Mouse (Mus musculus): ENCODE data around the gene Actn1. TPM values are rescaled to one million over a fixed set of nuclear protein-coding genes. Genes with fewer than 3 reads are reported as not detected.
A peak's percentile ranks its signal among the peaks of the same experiment; 100 is the strongest.

Actn1 gene
- total RNA-seq, 2 experiments from 2014 or later: 13.4 to 15.5 TPM

- no peak for ATAC-seq (replicated peaks; ENCODE audit: low FRiP score, poor library complexity, severe bottlenecking)
These were observed 30.0 kb downstream of the Actn1 start for GRCm38 (mm10) chr12:80230111-80230700.

GRCm38 (mm10) chr12:80229010-80229800, 31.0 kb downstream of the Actn1 start:
- no peak for ATAC-seq (replicated peaks; ENCODE audit: low FRiP score, poor library complexity, severe bottlenecking)

- no peak for ATAC-seq (replicated peaks; ENCODE audit: low FRiP score, poor library complexity, severe bottlenecking)
These were observed 31.8 kb downstream of the Actn1 start for GRCm38 (mm10) chr12:80228356-80228755.

GRCm38 (mm10) chr12:80227835-80228234, 32.3 kb downstream of the Actn1 start:
- ATAC-seq (replicated peaks; ENCODE audit: low FRiP score, poor library complexity, severe bottlenecking): no peak

GRCm38 (mm10) chr12:80226101-80226500, 34.1 kb downstream of the Actn1 start:
- ATAC-seq (replicated peaks; ENCODE audit: low FRiP score, poor library complexity, severe bottlenecking): no peak

- ATAC-seq (replicated peaks; ENCODE audit: low FRiP score, poor library complexity, severe bottlenecking): no peak
These were observed 35.9 kb downstream of the Actn1 start for GRCm38 (mm10) chr12:80224241-80224731.

GRCm38 (mm10) chr12:80223511-80223910, 36.7 kb downstream of the Actn1 start:
- no peak for ATAC-seq (replicated peaks; ENCODE audit: low FRiP score, poor library complexity, severe bottlenecking)

GRCm38 (mm10) chr12:80222473-80222872, 37.7 kb downstream of the Actn1 start:
- ATAC-seq (replicated peaks; ENCODE audit: low FRiP score, poor library complexity, severe bottlenecking): no peak

- ATAC-seq (replicated peaks; ENCODE audit: low FRiP score, poor library complexity, severe bottlenecking): no peak
These were observed 39.7 kb downstream of the Actn1 start for GRCm38 (mm10) chr12:80220260-80221038.

GRCm38 (mm10) chr12:80218784-80219183, 41.4 kb downstream of the Actn1 start:
- no peak for ATAC-seq (replicated peaks; ENCODE audit: low FRiP score, poor library complexity, severe bottlenecking)

- ATAC-seq (replicated peaks; ENCODE audit: low FRiP score, poor library complexity, severe bottlenecking): no peak
These were observed 42.0 kb downstream of the Actn1 start for GRCm38 (mm10) chr12:80218045-80218611.

- no peak for ATAC-seq (replicated peaks; ENCODE audit: low FRiP score, poor library complexity, severe bottlenecking)
These were observed 43.1 kb downstream of the Actn1 start for GRCm38 (mm10) chr12:80217049-80217448.

GRCm38 (mm10) chr12:80216258-80216881, 43.8 kb downstream of the Actn1 start:
- 0 out of 2 replicates have a peak, but pooled peaks have one; percentile 42 for ATAC-seq (replicated peaks; ENCODE audit: low FRiP score, poor library complexity, severe bottlenecking)

- ATAC-seq (replicated peaks; ENCODE audit: low FRiP score, poor library complexity, severe bottlenecking): no peak
These were observed 46.4 kb downstream of the Actn1 start for GRCm38 (mm10) chr12:80213810-80214209.

- no peak for ATAC-seq (replicated peaks; ENCODE audit: low FRiP score, poor library complexity, severe bottlenecking)
These were observed 46.9 kb downstream of the Actn1 start for GRCm38 (mm10) chr12:80213263-80213662.

GRCm38 (mm10) chr12:80210791-80211612, 49.2 kb downstream of the Actn1 start:
- no peak for ATAC-seq (replicated peaks; ENCODE audit: low FRiP score, poor library complexity, severe bottlenecking)

GRCm38 (mm10) chr12:80209914-80210313, 50.3 kb downstream of the Actn1 start:
- ATAC-seq (replicated peaks; ENCODE audit: low FRiP score, poor library complexity, severe bottlenecking): no peak

- no peak for ATAC-seq (replicated peaks; ENCODE audit: low FRiP score, poor library complexity, severe bottlenecking)
These were observed 51.9 kb downstream of the Actn1 start for GRCm38 (mm10) chr12:80208126-80208820.

Measured in erythroblast, adult 5-6 weeks (primary cell).